Mouse (Mus musculus): ENCODE measurements around the gene Prss58. TPM values are rescaled to one million over a fixed set of nuclear protein-coding genes. Genes with fewer than 3 reads are reported as not detected.

Prss58 gene
- not detected in 2 replicates for total RNA-seq (2012; rRNA removed)

- H3K27ac ChIP-seq (ENCODE audit: insufficient read depth, low read depth, low read length, poor library complexity, severe bottlenecking), result no peak within 1 kb of the TSS
- no peaks in the 10 kb centered on the region for H3K9me3 ChIP-seq (ENCODE audit: control insufficient read depth, insufficient read depth, low read depth, low read length)
- no peaks in the 10 kb centered on the region for H3K36me3 ChIP-seq (ENCODE audit: control insufficient read depth, insufficient read depth, low read length, poor library complexity, severe bottlenecking)
- no peak for TF ChIP-seq MAFK (IDR thresholded peaks at IDR 0.05; ENCODE audit: insufficient read depth, low read depth, low read length)
- TF ChIP-seq CHD2 (IDR thresholded peaks at IDR 0.05; ENCODE audit: low read depth, low read length), result no peak
- no peak for TF ChIP-seq ZC3H11A (IDR thresholded peaks at IDR 0.05; ENCODE audit: borderline replicate concordance, low read depth, low read length)
- TF ChIP-seq HCFC1 (IDR thresholded peaks at IDR 0.05; ENCODE audit: borderline replicate concordance, insufficient read depth, low read length), result no peak
- no peak for TF ChIP-seq ZNF384 (IDR thresholded peaks at IDR 0.05; ENCODE audit: low read depth, low read length)
- no peaks in the 10 kb centered on the region for H3K4me1 ChIP-seq (ENCODE audit: control insufficient read depth in 2 of 2, insufficient read depth in 2 of 2, low read length in 2 of 2, poor library complexity in 1 of 2)
- DNase-seq (ENCODE audit: low read depth, low spot score), result no peak
- in situ Hi-C loops (cut with MboI; ENCODE audit: low sequenced_read_pairs in 2 of 2, unreplicated experiment in 2 of 2), result no loop called here
- no peak within 1 kb of the TSS for H3K4me3 ChIP-seq (ENCODE audit: insufficient read depth in 1 of 2, low read depth in 1 of 2, low read length in 2 of 2, poor library complexity in 1 of 2, severe bottlenecking in 1 of 2)
- H3K9ac ChIP-seq (ENCODE audit: insufficient read depth, low read depth, low read length, poor library complexity, severe bottlenecking), result no peak within 1 kb of the TSS
These were observed at the start of gene Prss58 for GRCm38 (mm10) chr6:40900287-40900686. Gene Prss58, minus strand, starts transcription at chr6:40900387.

GRCm38 (mm10) chr6:40940457-40940856 lies 40.3 kb upstream of the Prss58 start, which contains the start of gene 1700074P13Rik:
Gene 1700074P13Rik, minus strand, starts transcription at chr6:40940557.
- in situ Hi-C loops (cut with MboI; ENCODE audit: low sequenced_read_pairs in 2 of 2, unreplicated experiment in 2 of 2), result no loop called here
- Histone ChIP-seq H3K27ac (ENCODE audit: insufficient read depth, low read depth, low read length, poor library complexity, severe bottlenecking) (no peak within 1 kb of the TSS), H3K9ac (ENCODE audit: insufficient read depth, low read depth, low read length, poor library complexity, severe bottlenecking) (no peak within 1 kb of the TSS), H3K4me3 (ENCODE audit: insufficient read depth in 1 of 2, low read depth in 1 of 2, low read length in 2 of 2, poor library complexity in 1 of 2, severe bottlenecking in 1 of 2) (no peak within 1 kb of the TSS), H3K9me3 (ENCODE audit: control insufficient read depth, insufficient read depth, low read depth, low read length) (no peaks in the 10 kb centered on the region), H3K36me3 (ENCODE audit: control insufficient read depth, insufficient read depth, low read length, poor library complexity, severe bottlenecking) (no peaks in the 10 kb centered on the region), H3K4me1 (ENCODE audit: control insufficient read depth in 2 of 2, insufficient read depth in 2 of 2, low read length in 2 of 2, poor library complexity in 1 of 2) (no peaks in the 10 kb centered on the region)
- no peak for DNase-seq (ENCODE audit: low read depth, low spot score)
- no peak for TF ChIP-seq ZNF384 (IDR thresholded peaks at IDR 0.05; ENCODE audit: low read depth, low read length)
- no peak for TF ChIP-seq ZC3H11A (IDR thresholded peaks at IDR 0.05; ENCODE audit: borderline replicate concordance, low read depth, low read length)
- no peak for TF ChIP-seq CHD2 (IDR thresholded peaks at IDR 0.05; ENCODE audit: low read depth, low read length)

- no peak overlapping the region for H3K27ac ChIP-seq (ENCODE audit: insufficient read depth, low read depth, low read length, poor library complexity, severe bottlenecking)
- no peaks in the 10 kb centered on the region for H3K36me3 ChIP-seq (ENCODE audit: control insufficient read depth, insufficient read depth, low read length, poor library complexity, severe bottlenecking)
- H3K4me3 ChIP-seq (ENCODE audit: insufficient read depth in 1 of 2, low read depth in 1 of 2, low read length in 2 of 2, poor library complexity in 1 of 2, severe bottlenecking in 1 of 2), result no peak overlapping the region
- no peaks in the 10 kb centered on the region for H3K9me3 ChIP-seq (ENCODE audit: control insufficient read depth, insufficient read depth, low read depth, low read length)
- in situ Hi-C loops (cut with MboI; ENCODE audit: low sequenced_read_pairs in 2 of 2, unreplicated experiment in 2 of 2), result no loop called here
- no peak overlapping the region for H3K9ac ChIP-seq (ENCODE audit: insufficient read depth, low read depth, low read length, poor library complexity, severe bottlenecking)
- TF ChIP-seq CHD2 (IDR thresholded peaks at IDR 0.05; ENCODE audit: low read depth, low read length), result no peak
- no peak for TF ChIP-seq HCFC1 (IDR thresholded peaks at IDR 0.05; ENCODE audit: borderline replicate concordance, insufficient read depth, low read length)
- no peak for TF ChIP-seq ZNF384 (IDR thresholded peaks at IDR 0.05; ENCODE audit: low read depth, low read length)
- TF ChIP-seq MAFK (IDR thresholded peaks at IDR 0.05; ENCODE audit: insufficient read depth, low read depth, low read length), result peak; percentile 91
- no peak for TF ChIP-seq ZC3H11A (IDR thresholded peaks at IDR 0.05; ENCODE audit: borderline replicate concordance, low read depth, low read length)
- H3K4me1 ChIP-seq (ENCODE audit: control insufficient read depth in 2 of 2, insufficient read depth in 2 of 2, low read length in 2 of 2, poor library complexity in 1 of 2), result no peaks in the 10 kb centered on the region
- no peak for DNase-seq (ENCODE audit: low read depth, low spot score)
These were observed 19.8 kb upstream of the Prss58 start for GRCm38 (mm10) chr6:40919954-40920353.

- no peak for DNase-seq (ENCODE audit: low read depth, low spot score)
- no peaks in the 10 kb centered on the region for H3K4me1 ChIP-seq (ENCODE audit: control insufficient read depth in 2 of 2, insufficient read depth in 2 of 2, low read length in 2 of 2, poor library complexity in 1 of 2)
- H3K4me3 ChIP-seq (ENCODE audit: insufficient read depth in 1 of 2, low read depth in 1 of 2, low read length in 2 of 2, poor library complexity in 1 of 2, severe bottlenecking in 1 of 2), result no peak overlapping the region
- TF ChIP-seq ZNF384 (IDR thresholded peaks at IDR 0.05; ENCODE audit: low read depth, low read length) (no peak), MAFK (IDR thresholded peaks at IDR 0.05; ENCODE audit: insufficient read depth, low read depth, low read length) (no peak), CHD2 (IDR thresholded peaks at IDR 0.05; ENCODE audit: low read depth, low read length) (no peak), HCFC1 (IDR thresholded peaks at IDR 0.05; ENCODE audit: borderline replicate concordance, insufficient read depth, low read length) (no peak), ZC3H11A (IDR thresholded peaks at IDR 0.05; ENCODE audit: borderline replicate concordance, low read depth, low read length) (no peak)
- in situ Hi-C loops (cut with MboI; ENCODE audit: low sequenced_read_pairs in 2 of 2, unreplicated experiment in 2 of 2), result no loop called here
- no peak overlapping the region for H3K9ac ChIP-seq (ENCODE audit: insufficient read depth, low read depth, low read length, poor library complexity, severe bottlenecking)
- no peaks in the 10 kb centered on the region for H3K9me3 ChIP-seq (ENCODE audit: control insufficient read depth, insufficient read depth, low read depth, low read length)
- H3K36me3 ChIP-seq (ENCODE audit: control insufficient read depth, insufficient read depth, low read length, poor library complexity, severe bottlenecking), result no peaks in the 10 kb centered on the region
- no peak overlapping the region for H3K27ac ChIP-seq (ENCODE audit: insufficient read depth, low read depth, low read length, poor library complexity, severe bottlenecking)
These were observed 5.5 kb downstream of the Prss58 start for GRCm38 (mm10) chr6:40894716-40895115.

- Histone ChIP-seq H3K9ac (ENCODE audit: insufficient read depth, low read depth, low read length, poor library complexity, severe bottlenecking) (no peak overlapping the region), H3K4me3 (ENCODE audit: insufficient read depth in 1 of 2, low read depth in 1 of 2, low read length in 2 of 2, poor library complexity in 1 of 2, severe bottlenecking in 1 of 2) (no peak overlapping the region), H3K36me3 (ENCODE audit: control insufficient read depth, insufficient read depth, low read length, poor library complexity, severe bottlenecking) (no peaks in the 10 kb centered on the region), H3K9me3 (ENCODE audit: control insufficient read depth, insufficient read depth, low read depth, low read length) (no peaks in the 10 kb centered on the region), H3K4me1 (ENCODE audit: control insufficient read depth in 2 of 2, insufficient read depth in 2 of 2, low read length in 2 of 2, poor library complexity in 1 of 2) (no peaks in the 10 kb centered on the region), H3K27ac (ENCODE audit: insufficient read depth, low read depth, low read length, poor library complexity, severe bottlenecking) (no peak overlapping the region)
- peak; percentile 39 for DNase-seq (ENCODE audit: low read depth, low spot score)
- in situ Hi-C loops (cut with MboI; ENCODE audit: low sequenced_read_pairs in 2 of 2, unreplicated experiment in 2 of 2), result no loop called here
- no peak for TF ChIP-seq CHD2 (IDR thresholded peaks at IDR 0.05; ENCODE audit: low read depth, low read length)
- TF ChIP-seq ZNF384 (IDR thresholded peaks at IDR 0.05; ENCODE audit: low read depth, low read length), result no peak
- TF ChIP-seq ZC3H11A (IDR thresholded peaks at IDR 0.05; ENCODE audit: borderline replicate concordance, low read depth, low read length), result peak; percentile 39; the same call in 1 of the 2 replicates
- no peak for TF ChIP-seq HCFC1 (IDR thresholded peaks at IDR 0.05; ENCODE audit: borderline replicate concordance, insufficient read depth, low read length)
- TF ChIP-seq MAFK (IDR thresholded peaks at IDR 0.05; ENCODE audit: insufficient read depth, low read depth, low read length), result no peak
These were observed 6.6 kb downstream of the Prss58 start for GRCm38 (mm10) chr6:40893577-40893976.
